Mouse (Mus musculus) liver, adult 2 months (tissue): ENCODE measurements at regions not wholly inside any gene's neighbourhood (a gene's known extent, or its start where the extent isn't known, plus 50 kb on each side); places are given as distances from the start of the nearest gene placed in this dataset.

Experiments used
- DNase-seq: peaks from one replicate; pipeline ENCODE4 v3.0.0-alpha.2; 2011; ENCODE audit warnings: low read depth, low spot score; ENCODE audit errors: extremely low read depth
- H3K27ac ChIP-seq: fragments of 200-500 bp; replicated peaks from 2 replicates; pipeline ENCODE4 v1.5.1; 2012; ENCODE audit warnings: low read depth, mild to moderate bottlenecking, control low read depth, inconsistent platforms, low read length; ENCODE audit not compliant: insufficient read depth
- H3K27me3 ChIP-seq: fragments of 200-500 bp; 2 replicates; pipeline ENCODE4 v1.6.1; 2012; ENCODE audit warnings: mild to moderate bottlenecking, moderate library complexity, low read length, inconsistent platforms; ENCODE audit not compliant: control insufficient read depth, insufficient read depth
- H3K36me3 ChIP-seq: fragments of 200-500 bp; 2 replicates; pipeline ENCODE4 v1.6.1; 2012; ENCODE audit warnings: low read length, inconsistent platforms; ENCODE audit not compliant: control insufficient read depth, insufficient read depth
- H3K4me1 ChIP-seq: fragments of 200-500 bp; 2 replicates; pipeline ENCODE4 v1.6.1; 2011; ENCODE audit warnings: low read length; ENCODE audit not compliant: control insufficient read depth, insufficient read depth
- H3K4me3 ChIP-seq: fragments of 200-500 bp; 2 replicates; pipeline ENCODE4 v1.5.1; 2011; ENCODE audit warnings: low read depth, mild to moderate bottlenecking, control low read depth, low read length, moderate library complexity; ENCODE audit not compliant: insufficient read depth
- H3K79me2 ChIP-seq: fragments of 200-500 bp; 2 replicates; pipeline ENCODE4 v1.6.1; 2012; ENCODE audit warnings: inconsistent platforms, mild to moderate bottlenecking, low read length, moderate library complexity; ENCODE audit not compliant: control insufficient read depth, insufficient read depth
- H3K9ac ChIP-seq: fragments of 200-500 bp; 2 replicates; pipeline ENCODE4 v1.6.1; 2012; ENCODE audit warnings: low read depth, mild to moderate bottlenecking, control low read depth, inconsistent platforms, low read length
- CTCF ChIP-seq: fragments of 200-500 bp; IDR thresholded peaks from 2 replicates; pipeline ENCODE4 v1.5.1; 2011; ENCODE audit warnings: low read depth, low read length, control low read depth
- POLR2A ChIP-seq: fragments of 200-500 bp; IDR thresholded peaks from 2 replicates; pipeline ENCODE4 v1.6.1; 2011; ENCODE audit warnings: low read length, control low read depth; ENCODE audit not compliant: insufficient read depth; ENCODE audit errors: extremely low read depth
- WGBS: fragments of 180-500 bp; shearing (Covaris S2); methylation state at CpG from one replicate; pipeline ENCODE4 v1.1.7; 2018; 5-methylcytosine and 5-hydroxymethylcytosine counted together

- H3K9ac ChIP-seq: no peak overlapping the region
- no peaks in the 10 kb centered on the region for H3K36me3 ChIP-seq
- no peaks in the 10 kb centered on the region for H3K79me2 ChIP-seq
- TF ChIP-seq CTCF: no peak
- no peaks in the 10 kb centered on the region for H3K27me3 ChIP-seq
- 66% methylated on average over 14 of the region's 14 CpGs for WGBS
- no peak overlapping the region for H3K4me3 ChIP-seq
- H3K4me1 ChIP-seq: no peaks in the 10 kb centered on the region
- no peak overlapping the region for H3K27ac ChIP-seq
- DNase-seq: peak; percentile 18
These were observed 227.4 kb downstream of the Pik3r1 start for GRCm38 (mm10) chr13:101540391-101541191.

DNA sequence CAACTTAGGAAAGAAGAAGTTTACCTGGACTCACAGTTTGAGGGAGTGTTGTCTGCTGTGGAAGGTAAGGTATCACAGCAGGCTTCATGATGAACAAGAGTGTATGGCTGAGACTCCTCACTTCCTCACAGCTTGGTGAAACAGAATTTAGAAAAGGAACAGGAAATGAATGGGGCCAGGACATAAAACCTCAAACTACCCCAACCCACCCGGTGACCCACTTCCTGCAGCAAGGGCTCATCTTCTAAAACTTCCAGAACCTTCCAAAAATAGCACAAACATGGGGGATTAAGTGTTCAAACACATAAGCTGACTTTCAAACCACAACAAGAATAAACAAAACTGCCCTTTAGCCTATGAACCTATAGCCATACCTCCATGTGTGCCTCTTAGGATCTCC lies 229.9 kb downstream of the Pik3r1 start:
- Histone ChIP-seq H3K9ac (no peak overlapping the region), H3K27me3 (no peaks in the 10 kb centered on the region), H3K27ac (no peak overlapping the region), H3K36me3 (no peaks in the 10 kb centered on the region), H3K79me2 (no peaks in the 10 kb centered on the region), H3K4me1 (no peaks in the 10 kb centered on the region), H3K4me3 (no peak overlapping the region)
- WGBS: 68% methylated on average over 1 of the region's 1 CpGs
- no peak for DNase-seq
- TF ChIP-seq POLR2A: no peak
- TF ChIP-seq CTCF: no peak

- H3K9ac ChIP-seq: no peak overlapping the region
- no peaks in the 10 kb centered on the region for H3K4me1 ChIP-seq
- no peak for DNase-seq
- H3K4me3 ChIP-seq: no peak overlapping the region
- no peaks in the 10 kb centered on the region for H3K36me3 ChIP-seq
- H3K79me2 ChIP-seq: no peaks in the 10 kb centered on the region
- 85% methylated on average over 1 of the region's 1 CpGs for WGBS
- TF ChIP-seq CTCF: no peak
- TF ChIP-seq POLR2A: no peak
- no peak overlapping the region for H3K27ac ChIP-seq
- no peaks in the 10 kb centered on the region for H3K27me3 ChIP-seq
These were observed 232.0 kb downstream of the Pik3r1 start for GRCm38 (mm10) chr13:101536019-101536418.

GRCm38 (mm10) chr13:101535331-101535866 lies 232.6 kb downstream of the Pik3r1 start:
- no peak overlapping the region for H3K9ac ChIP-seq
- H3K27ac ChIP-seq: no peak overlapping the region
- H3K79me2 ChIP-seq: no peaks in the 10 kb centered on the region
- TF ChIP-seq CTCF (no peak), POLR2A (no peak)
- H3K4me1 ChIP-seq: no peaks in the 10 kb centered on the region
- no peaks in the 10 kb centered on the region for H3K27me3 ChIP-seq
- H3K36me3 ChIP-seq: no peaks in the 10 kb centered on the region
- 81% methylated on average over 3 of the region's 3 CpGs for WGBS
- no peak overlapping the region for H3K4me3 ChIP-seq
- no peak for DNase-seq

DNA sequence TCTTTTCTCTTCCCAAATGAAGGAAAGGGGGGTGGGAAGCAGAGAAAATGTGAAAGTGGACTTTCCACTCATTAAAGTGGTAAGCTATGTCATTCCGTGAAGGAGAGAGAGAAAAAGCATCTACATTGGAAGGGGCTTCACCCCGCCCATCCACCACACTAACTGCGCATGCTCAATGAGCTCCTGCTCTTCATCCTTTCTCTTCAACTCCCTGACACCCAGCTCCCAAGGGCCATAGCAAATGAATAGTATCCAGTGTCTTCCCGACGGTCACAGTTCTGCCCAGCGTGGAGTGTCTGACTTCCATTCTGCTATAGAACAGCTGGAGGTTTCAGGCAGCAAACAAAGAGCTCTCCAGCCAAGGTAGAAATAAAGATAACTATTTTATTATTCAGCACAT lies 233.5 kb downstream of the Pik3r1 start:
- Histone ChIP-seq H3K27ac (no peak overlapping the region), H3K9ac (no peak overlapping the region), H3K4me1 (no peaks in the 10 kb centered on the region), H3K79me2 (no peaks in the 10 kb centered on the region), H3K4me3 (no peak overlapping the region), H3K27me3 (no peaks in the 10 kb centered on the region), H3K36me3 (no peaks in the 10 kb centered on the region)
- DNase-seq: no peak
- WGBS: 85% methylated on average over 6 of the region's 6 CpGs
- TF ChIP-seq POLR2A: no peak
- no peak for TF ChIP-seq CTCF

DNA sequence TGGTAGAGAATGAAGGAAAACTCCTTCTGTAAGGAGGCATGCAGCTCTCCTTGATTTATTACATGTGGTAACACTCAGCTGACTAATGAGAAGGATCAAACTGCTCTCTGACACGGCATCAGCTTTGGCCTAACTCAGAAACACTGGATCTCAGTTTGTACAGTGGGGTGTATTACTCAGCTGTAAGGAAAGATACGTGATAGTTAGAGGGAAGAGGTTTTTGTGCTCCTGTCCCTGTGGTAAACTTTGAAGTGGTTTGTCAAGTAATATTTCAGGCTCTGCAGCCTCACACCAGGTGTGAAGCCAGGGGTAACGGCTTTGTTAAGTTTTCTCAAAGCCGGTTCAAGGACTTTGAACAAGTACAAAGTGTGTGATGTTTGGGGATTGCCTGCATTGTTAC lies 235.1 kb downstream of the Pik3r1 start:
- H3K36me3 ChIP-seq: no peaks in the 10 kb centered on the region

More for the DNA sequence above, 235.1 kb downstream of the Pik3r1 start:
- 88% methylated on average over 4 of the region's 4 CpGs for WGBS
- no peak overlapping the region for H3K27ac ChIP-seq
- H3K4me3 ChIP-seq: no peak overlapping the region
- no peak overlapping the region for H3K9ac ChIP-seq
- no peaks in the 10 kb centered on the region for H3K4me1 ChIP-seq
- no peak for DNase-seq
- no peaks in the 10 kb centered on the region for H3K79me2 ChIP-seq
- no peak for TF ChIP-seq POLR2A
- no peak for TF ChIP-seq CTCF
- H3K27me3 ChIP-seq: no peaks in the 10 kb centered on the region
